Mouse (Mus musculus) erythroblast, embryonic 14.5 days (primary cell): Measurements from ENCODE around the gene Tubgcp3.

Experiments used
- GATA1 ChIP-seq: IDR thresholded peaks from 2 replicates; pipeline ENCODE4 v1.6.1; 2012; ENCODE audit warnings: low read length, inconsistent platforms, mixed read lengths
- TAL1 ChIP-seq: IDR thresholded peaks from 3 replicates; pipeline ENCODE4 v1.6.1; 2012; ENCODE audit warnings: low read length, inconsistent platforms, mixed read lengths

DNA sequence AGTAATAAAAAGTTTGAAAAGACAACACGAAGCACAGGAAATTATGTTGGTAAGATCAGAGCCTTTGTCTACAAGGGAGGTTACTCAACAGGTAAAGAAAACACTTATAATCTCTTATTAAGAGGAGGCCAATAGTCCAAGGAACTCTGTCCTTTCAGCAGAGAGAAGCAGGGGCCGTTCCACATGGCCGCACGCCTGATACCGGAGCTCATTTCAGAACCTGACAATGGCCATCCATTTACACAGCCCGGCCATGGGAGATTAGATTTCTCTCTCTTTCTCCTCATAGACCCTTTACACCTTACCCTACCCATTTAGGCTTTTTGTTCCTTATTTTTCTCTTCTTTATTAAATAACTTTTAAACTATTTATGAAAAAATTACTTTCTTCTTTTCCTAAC is 95.3 kb downstream of the Tubgcp3 start:
- TF ChIP-seq TAL1 (no peak), GATA1 (no peak)
